Mouse (Mus musculus): ENCODE measurements around the gene Abce1.

GRCm38 (mm10) chr8:79748171-79748570, 36.6 kb upstream of the Abce1 start:
- no peak for TF ChIP-seq TAL1 (IDR thresholded peaks at IDR 0.05; ENCODE audit: low read length)
- no peak for TF ChIP-seq GATA1 (IDR thresholded peaks at IDR 0.05; ENCODE audit: low read length)
